Mouse (Mus musculus) stomach, embryonic 15.5 days (tissue): ENCODE measurements around the gene Hnrnpll. TPM values are rescaled to one million over a fixed set of nuclear protein-coding genes. Genes with fewer than 3 reads are reported as not detected.

Experiments used
- ATAC-seq: fragments of 200-750 bp; cut with Nextera tagmentation; 2 replicates; pipeline ENCODE4 v1.8.0; 2017; ENCODE audit warnings: low read depth, moderate number of reproducible peaks, moderate TSS enrichment; ENCODE audit not compliant: insufficient read depth, low FRiP score
- H3K27ac ChIP-seq: fragments of 300-500 bp; sonication (generic); 2 replicates; pipeline ENCODE4 v1.5.1; 2015; ENCODE audit warnings: mild to moderate bottlenecking, inconsistent platforms
- H3K27me3 ChIP-seq: fragments of 300-500 bp; sonication (generic); replicated peaks from 2 replicates; pipeline ENCODE4 v1.6.1; 2015; ENCODE audit warnings: inconsistent platforms
- H3K36me3 ChIP-seq: fragments of 300-500 bp; sonication (generic); 2 replicates; pipeline ENCODE4 v1.6.1; 2015; ENCODE audit warnings: inconsistent platforms
- H3K4me1 ChIP-seq: fragments of 300-500 bp; sonication (generic); 2 replicates; pipeline ENCODE4 v1.6.1; 2015; ENCODE audit warnings: inconsistent platforms
- H3K4me2 ChIP-seq: fragments of 300-500 bp; sonication (generic); 2 replicates; pipeline ENCODE4 v1.6.1; 2015; ENCODE audit warnings: mild to moderate bottlenecking, inconsistent platforms
- H3K4me3 ChIP-seq: fragments of 300-500 bp; sonication (generic); replicated peaks from 2 replicates; pipeline ENCODE4 v1.5.1; 2015; ENCODE audit warnings: inconsistent platforms
- H3K9ac ChIP-seq: fragments of 300-500 bp; sonication (generic); 2 replicates; pipeline ENCODE4 v1.6.1; 2015; ENCODE audit warnings: inconsistent platforms
- H3K9me3 ChIP-seq: fragments of 300-500 bp; sonication (generic); 2 replicates; pipeline ENCODE4 v1.6.1; 2016; ENCODE audit warnings: inconsistent platforms
- WGBS: fragments of 180-500 bp; shearing (Covaris S2); methylation state at CpG from one replicate; pipeline ENCODE4 v1.1.7; 2015; 5-methylcytosine and 5-hydroxymethylcytosine counted together
- polyA plus RNA-seq: library from polyadenylated mRNA; unstranded; fragments of >200 nt; fragmentation: Nextera tagmentation; extraction: Ambion mirVana; gene quantifications from 2 replicates; pipeline ENCODE4 v1.2.1, GENCODE M21; 2015

Hnrnpll gene
- polyA plus RNA-seq, 1 experiment from 2014 or later: 55.8 TPM

- H3K27ac ChIP-seq: no peak overlapping the region
- H3K36me3 ChIP-seq: no peaks in the 10 kb centered on the region
- no peaks in the 10 kb centered on the region for H3K4me1 ChIP-seq
- H3K4me3 ChIP-seq: no peak overlapping the region
- no peaks in the 10 kb centered on the region for H3K27me3 ChIP-seq
- WGBS: 78% methylated on average over 12 of the region's 12 CpGs
- no peaks in the 10 kb centered on the region for H3K9me3 ChIP-seq
- H3K9ac ChIP-seq: no peak overlapping the region
- no peak overlapping the region for H3K4me2 ChIP-seq
- ATAC-seq: no peak
Observed at GRCm38 (mm10) chr17:79991166-79991958, 70.8 kb downstream of the Hnrnpll start.

GRCm38 (mm10) chr17:79990161-79990560, 72.0 kb downstream of the Hnrnpll start:
- H3K4me1 ChIP-seq: no peaks in the 10 kb centered on the region
- no peaks in the 10 kb centered on the region for H3K9me3 ChIP-seq
- H3K27ac ChIP-seq: no peak overlapping the region
- 81% methylated on average over 7 of the region's 7 CpGs for WGBS
- H3K4me3 ChIP-seq: no peak overlapping the region
- no peak overlapping the region for H3K4me2 ChIP-seq
- ATAC-seq: no peak
- H3K9ac ChIP-seq: no peak overlapping the region
- no peaks in the 10 kb centered on the region for H3K36me3 ChIP-seq
- H3K27me3 ChIP-seq: no peaks in the 10 kb centered on the region

- H3K9me3 ChIP-seq: no peaks in the 10 kb centered on the region
- ATAC-seq: no peak
- WGBS: 94% methylated on average over 7 of the region's 7 CpGs
- no peak overlapping the region for H3K27ac ChIP-seq
- peaks cover 10% of the 10 kb centered on the region for H3K4me1 ChIP-seq
- H3K9ac ChIP-seq: no peak overlapping the region
- no peaks in the 10 kb centered on the region for H3K36me3 ChIP-seq
- H3K27me3 ChIP-seq: no peaks in the 10 kb centered on the region
- no peak overlapping the region for H3K4me3 ChIP-seq
- H3K4me2 ChIP-seq: no peak overlapping the region
Observed at GRCm38 (mm10) chr17:79984450-79984849, 77.7 kb downstream of the Hnrnpll start.

- Histone ChIP-seq H3K9ac (no peak overlapping the region), H3K4me1 (peaks cover 10% of the 10 kb centered on the region), H3K4me3 (no peak overlapping the region), H3K9me3 (no peaks in the 10 kb centered on the region), H3K27me3 (no peaks in the 10 kb centered on the region), H3K27ac (no peak overlapping the region), H3K36me3 (no peaks in the 10 kb centered on the region), H3K4me2 (no peak overlapping the region)
- no peak for ATAC-seq
- WGBS: 33% methylated on average over 8 of the region's 8 CpGs
Observed at GRCm38 (mm10) chr17:79982955-79983529, 79.1 kb downstream of the Hnrnpll start.

- Histone ChIP-seq H3K27ac (no peak overlapping the region; the same call in 1 of the 2 replicates), H3K36me3 (no peaks in the 10 kb centered on the region), H3K9ac (no peak overlapping the region), H3K4me3 (no peak overlapping the region), H3K4me2 (no peak overlapping the region), H3K4me1 (peaks cover 10% of the 10 kb centered on the region), H3K9me3 (no peaks in the 10 kb centered on the region), H3K27me3 (no peaks in the 10 kb centered on the region)
- WGBS: 26% methylated on average over 7 of the region's 7 CpGs
- no peak for ATAC-seq
Observed at GRCm38 (mm10) chr17:79982548-79982947, 79.6 kb downstream of the Hnrnpll start.

- Histone ChIP-seq H3K9ac (no peak overlapping the region), H3K27me3 (no peaks in the 10 kb centered on the region), H3K27ac (no peak overlapping the region; the same call in 1 of the 2 replicates), H3K4me1 (peaks cover 12% of the 10 kb centered on the region), H3K4me3 (no peak overlapping the region), H3K9me3 (no peaks in the 10 kb centered on the region), H3K36me3 (no peaks in the 10 kb centered on the region), H3K4me2 (no peak overlapping the region)
- no peak for ATAC-seq
- 46% methylated on average over 12 of the region's 12 CpGs for WGBS
Observed at GRCm38 (mm10) chr17:79981758-79982481, 80.2 kb downstream of the Hnrnpll start.

GRCm38 (mm10) chr17:79981348-79981747, 80.8 kb downstream of the Hnrnpll start:
- Histone ChIP-seq H3K9me3 (no peaks in the 10 kb centered on the region), H3K4me2 (no peak overlapping the region), H3K4me1 (peaks cover 17% of the 10 kb centered on the region), H3K9ac (no peak overlapping the region), H3K4me3 (no peak overlapping the region), H3K27me3 (no peaks in the 10 kb centered on the region), H3K27ac (no peak overlapping the region), H3K36me3 (no peaks in the 10 kb centered on the region)
- ATAC-seq: no peak
- WGBS: 67% methylated on average over 6 of the region's 6 CpGs

- ATAC-seq: no peak
- WGBS: 68% methylated on average over 10 of the region's 10 CpGs
- H3K4me1 ChIP-seq: peaks cover 24% of the 10 kb centered on the region
- no peak overlapping the region for H3K4me3 ChIP-seq
- no peaks in the 10 kb centered on the region for H3K27me3 ChIP-seq
- no peaks in the 10 kb centered on the region for H3K36me3 ChIP-seq
- no peak overlapping the region for H3K4me2 ChIP-seq
- H3K9ac ChIP-seq: no peak overlapping the region
- H3K9me3 ChIP-seq: no peaks in the 10 kb centered on the region
- H3K27ac ChIP-seq: no peak overlapping the region
Observed at GRCm38 (mm10) chr17:79980421-79981120, 81.6 kb downstream of the Hnrnpll start.

Other genes with a start within 250 kb of the Hnrnpll start
- gene Atl2, start 166.2 kb downstream of the Hnrnpll start, polyA plus RNA-seq: 41.1 and 42.9 TPM in 2 replicates
- 30.0 and 36.0 TPM in 2 replicates for gene Galm, start 65.1 kb upstream of the Hnrnpll start, polyA plus RNA-seq
- 497 and 548 TPM in 2 replicates for gene Srsf7, start 145.0 kb upstream of the Hnrnpll start, polyA plus RNA-seq
- gene Ttc39d, start 145.1 kb upstream of the Hnrnpll start, polyA plus RNA-seq: 0.06 and 0.13 TPM in 2 replicates
- 49.4 and 51.5 TPM in 2 replicates for gene Gemin6, start 162.1 kb upstream of the Hnrnpll start, polyA plus RNA-seq
- gene Morn2, start 227.9 kb upstream of the Hnrnpll start, polyA plus RNA-seq: 23.9 and 27.8 TPM in 2 replicates
- gene Dhx57, start 228.1 kb upstream of the Hnrnpll start, polyA plus RNA-seq: 14.6 and 15.8 TPM in 2 replicates
- gene Arhgef33, start 245.1 kb upstream of the Hnrnpll start, polyA plus RNA-seq: 0.90 and 1.2 TPM in 2 replicates